Mouse (Mus musculus): Measurements from ENCODE around the gene Prkcd. TPM values are rescaled to one million over a fixed set of nuclear protein-coding genes. Genes with fewer than 3 reads are reported as not detected.
A peak's percentile ranks its signal among the peaks of the same experiment; 100 is the strongest.

Gene Prkcd
- polyA plus RNA-seq, 1 experiment, result 29.3 TPM

DNA sequence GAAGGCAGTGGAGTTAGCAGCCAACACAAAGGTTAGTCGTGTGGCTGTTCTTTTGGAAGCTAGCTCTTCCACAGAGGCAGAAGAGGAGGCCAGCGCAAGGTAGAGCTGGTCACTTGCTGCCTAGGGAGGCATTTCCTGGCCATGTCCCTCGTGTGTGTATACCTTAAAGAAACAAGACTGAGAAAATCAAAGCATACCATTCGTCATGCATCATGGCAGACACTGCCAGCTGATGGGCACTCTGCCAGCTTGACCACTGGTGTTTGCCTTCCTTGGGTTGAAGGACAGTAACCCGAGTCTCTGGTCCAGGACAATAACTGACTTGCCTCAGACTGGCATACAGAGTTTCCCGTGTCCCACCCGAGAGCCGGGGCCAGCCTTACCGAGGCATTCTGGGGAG, 55.7 kb downstream of the Prkcd start:
- no peaks in the 10 kb centered on the region for H3K79me3 ChIP-seq (ENCODE audit: low read depth)
- peaks cover 94% of the 10 kb centered on the region for H3K36me3 ChIP-seq (ENCODE audit: control insufficient read depth, insufficient read depth)
- no peak overlapping the region for H3K4me3 ChIP-seq (ENCODE audit: insufficient read depth, poor library complexity, severe bottlenecking)
- no peaks in the 10 kb centered on the region for H3K79me2 ChIP-seq (ENCODE audit: control insufficient read depth, insufficient read depth)
- no peaks in the 10 kb centered on the region for H3K27me3 ChIP-seq (ENCODE audit: control insufficient read depth, insufficient read depth, insufficient read length)
- TF ChIP-seq CEBPB (IDR thresholded peaks at IDR 0.05; ENCODE audit: low read depth), result no peak
- peak; percentile 49 for TF ChIP-seq MYOD1 (IDR thresholded peaks at IDR 0.05; ENCODE audit: control insufficient read depth, insufficient read length, low read depth)
- no peak overlapping the region for H3ac ChIP-seq (ENCODE audit: control insufficient read depth, insufficient read length, low read depth)

DNA sequence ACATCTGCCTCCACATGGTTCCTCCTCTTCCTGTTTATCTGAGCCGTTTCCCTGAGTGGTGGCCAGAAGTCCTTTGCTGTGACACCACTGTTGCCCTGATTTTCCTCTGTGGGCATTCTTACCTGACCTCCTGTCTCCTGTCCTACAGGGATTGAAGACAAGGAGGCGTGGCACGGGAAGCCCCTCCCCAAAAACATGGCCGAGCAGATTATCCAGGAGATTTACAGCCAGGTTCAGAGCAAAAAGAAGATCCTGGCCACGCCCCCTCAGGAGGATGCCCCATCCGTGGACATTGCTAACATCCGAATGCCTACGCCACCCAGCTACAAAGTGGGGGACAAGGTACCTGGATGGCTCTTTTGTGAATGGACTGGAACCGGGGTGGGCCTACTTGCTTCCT, 58.0 kb downstream of the Prkcd start:
- no peak overlapping the region for H3ac ChIP-seq (ENCODE audit: control insufficient read depth, insufficient read length, low read depth)
- no peaks in the 10 kb centered on the region for H3K27me3 ChIP-seq (ENCODE audit: control insufficient read depth, insufficient read depth, insufficient read length)
- TF ChIP-seq CTCF (IDR thresholded peaks at IDR 0.05; ENCODE audit: control insufficient read depth, insufficient read depth, insufficient read length) (no peak), FOSL1 (IDR thresholded peaks at IDR 0.05; ENCODE audit: insufficient read depth, low read length, poor library complexity, severe bottlenecking) (no peak), USF1 (IDR thresholded peaks at IDR 0.05; ENCODE audit: low read depth) (no peak), MYOG (IDR thresholded peaks at IDR 0.05; ENCODE audit: control insufficient read depth, extremely low read depth, insufficient read length) (no peak), MYOD1 (IDR thresholded peaks at IDR 0.05; ENCODE audit: control insufficient read depth, insufficient read length, low read depth) (no peak), CEBPB (IDR thresholded peaks at IDR 0.05; ENCODE audit: low read depth) (no peak), MAX (IDR thresholded peaks at IDR 0.05) (no peak)
- no peaks in the 10 kb centered on the region for H3K79me3 ChIP-seq (ENCODE audit: low read depth)
- H3K79me2 ChIP-seq (ENCODE audit: control insufficient read depth, insufficient read depth), result peaks cover 4% of the 10 kb centered on the region
- no peak overlapping the region for H3K4me3 ChIP-seq (ENCODE audit: insufficient read depth, poor library complexity, severe bottlenecking)
- peaks cover 94% of the 10 kb centered on the region for H3K36me3 ChIP-seq (ENCODE audit: control insufficient read depth, insufficient read depth)

DNA sequence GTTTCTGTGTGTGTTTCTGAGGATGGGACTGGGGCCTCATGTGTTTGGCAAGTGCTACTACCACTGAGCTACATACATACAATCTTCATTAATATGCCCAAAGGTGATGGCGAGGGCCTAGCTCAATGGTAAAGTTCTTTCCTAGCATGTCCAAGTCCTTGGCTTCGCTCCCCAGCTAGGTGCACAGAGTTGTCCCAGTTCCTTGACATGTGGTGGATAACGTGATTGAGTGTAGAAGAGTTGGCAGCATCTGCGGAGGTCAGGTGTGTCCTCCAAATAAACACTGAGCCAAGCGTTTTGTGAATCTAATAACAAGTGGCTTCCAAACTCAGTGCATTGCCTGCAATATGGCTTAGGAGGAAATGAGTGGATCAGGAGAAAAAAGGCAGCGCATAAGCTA, 59.7 kb downstream of the Prkcd start:
- peaks cover 4% of the 10 kb centered on the region for H3K79me2 ChIP-seq (ENCODE audit: control insufficient read depth, insufficient read depth)
- no peak overlapping the region for H3ac ChIP-seq (ENCODE audit: control insufficient read depth, insufficient read length, low read depth)
- no peaks in the 10 kb centered on the region for H3K27me3 ChIP-seq (ENCODE audit: control insufficient read depth, insufficient read depth, insufficient read length)
- peaks cover 88% of the 10 kb centered on the region for H3K36me3 ChIP-seq (ENCODE audit: control insufficient read depth, insufficient read depth)
- no peaks in the 10 kb centered on the region for H3K79me3 ChIP-seq (ENCODE audit: low read depth)
- no peak overlapping the region for H3K4me3 ChIP-seq (ENCODE audit: insufficient read depth, poor library complexity, severe bottlenecking)
- TF ChIP-seq FOSL1 (IDR thresholded peaks at IDR 0.05; ENCODE audit: insufficient read depth, low read length, poor library complexity, severe bottlenecking), result no peak
- no peak for TF ChIP-seq USF1 (IDR thresholded peaks at IDR 0.05; ENCODE audit: low read depth)
- no peak for TF ChIP-seq MAX (IDR thresholded peaks at IDR 0.05)
- TF ChIP-seq CEBPB (IDR thresholded peaks at IDR 0.05; ENCODE audit: low read depth), result no peak
- no peak for TF ChIP-seq MYOG (IDR thresholded peaks at IDR 0.05; ENCODE audit: control insufficient read depth, extremely low read depth, insufficient read length)
- TF ChIP-seq MYOD1 (IDR thresholded peaks at IDR 0.05; ENCODE audit: control insufficient read depth, insufficient read length, low read depth), result no peak

DNA sequence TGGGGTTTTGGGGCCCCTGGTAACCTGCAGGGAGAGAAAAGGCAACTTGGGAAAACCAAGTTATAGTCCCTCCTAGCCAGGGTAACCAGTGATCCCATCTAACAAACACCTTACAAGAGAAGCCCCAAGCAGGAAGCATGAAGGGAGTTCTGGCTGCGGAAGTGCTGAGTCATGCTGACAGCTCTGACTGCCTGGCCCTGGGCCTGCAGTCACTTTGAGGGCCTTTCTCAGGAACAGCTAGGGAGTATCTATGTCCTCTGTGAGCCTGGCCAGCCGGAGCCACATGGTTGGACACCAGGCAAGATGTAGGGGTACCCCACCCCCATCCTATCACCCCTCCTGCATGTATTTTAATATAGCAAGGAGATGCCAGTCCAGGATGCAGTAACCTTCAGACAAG, 61.6 kb downstream of the Prkcd start:
- Histone ChIP-seq H3K27me3 (ENCODE audit: control insufficient read depth, insufficient read depth, insufficient read length) (no peaks in the 10 kb centered on the region), H3K79me2 (ENCODE audit: control insufficient read depth, insufficient read depth) (peaks cover 4% of the 10 kb centered on the region), H3K79me3 (ENCODE audit: low read depth) (peaks cover 1% of the 10 kb centered on the region)

DNA sequence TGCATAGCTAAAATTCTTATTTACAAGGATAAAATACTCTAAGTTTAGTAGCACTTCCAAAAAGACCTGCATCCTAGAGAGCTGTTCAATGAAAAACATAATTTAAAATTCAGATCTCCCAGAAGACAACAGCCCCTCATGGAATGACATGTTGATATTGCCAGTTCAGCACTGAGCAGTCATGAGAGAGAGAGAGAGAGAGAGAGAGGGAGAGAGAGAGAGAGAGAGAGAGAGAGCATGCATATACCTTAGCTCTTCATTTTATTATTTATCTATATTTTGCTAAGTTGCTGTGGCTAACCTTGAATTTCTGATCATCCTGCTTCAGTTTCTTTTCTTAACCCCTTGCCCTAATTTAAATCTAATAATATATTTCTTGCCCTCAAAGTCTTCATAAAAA, 63.7 kb downstream of the Prkcd start:
- no peak for TF ChIP-seq MAX (IDR thresholded peaks at IDR 0.05)
- TF ChIP-seq MYOD1 (IDR thresholded peaks at IDR 0.05; ENCODE audit: control insufficient read depth, insufficient read length, low read depth), result no peak
- no peak for TF ChIP-seq MYOG (IDR thresholded peaks at IDR 0.05; ENCODE audit: control insufficient read depth, extremely low read depth, insufficient read length)
- no peak for TF ChIP-seq USF1 (IDR thresholded peaks at IDR 0.05; ENCODE audit: low read depth)
- TF ChIP-seq CEBPB (IDR thresholded peaks at IDR 0.05; ENCODE audit: low read depth), result no peak
- no peak for TF ChIP-seq CTCF (IDR thresholded peaks at IDR 0.05; ENCODE audit: control insufficient read depth, insufficient read depth, insufficient read length)
- TF ChIP-seq FOSL1 (IDR thresholded peaks at IDR 0.05; ENCODE audit: insufficient read depth, low read length, poor library complexity, severe bottlenecking), result no peak
- Histone ChIP-seq H3K4me3 (ENCODE audit: insufficient read depth, poor library complexity, severe bottlenecking) (no peak overlapping the region), H3K79me3 (ENCODE audit: low read depth) (peaks cover 9% of the 10 kb centered on the region), H3K27me3 (ENCODE audit: control insufficient read depth, insufficient read depth, insufficient read length) (no peaks in the 10 kb centered on the region), H3K79me2 (ENCODE audit: control insufficient read depth, insufficient read depth) (peaks cover 17% of the 10 kb centered on the region), H3K36me3 (ENCODE audit: control insufficient read depth, insufficient read depth) (peaks cover 75% of the 10 kb centered on the region), H3ac (ENCODE audit: control insufficient read depth, insufficient read length, low read depth) (no peak overlapping the region)

More for the DNA sequence above, 61.6 kb downstream of the Prkcd start:
- Histone ChIP-seq H3ac (ENCODE audit: control insufficient read depth, insufficient read length, low read depth) (no peak overlapping the region), H3K36me3 (ENCODE audit: control insufficient read depth, insufficient read depth) (peaks cover 87% of the 10 kb centered on the region), H3K4me3 (ENCODE audit: insufficient read depth, poor library complexity, severe bottlenecking) (no peak overlapping the region)
- TF ChIP-seq MAX (IDR thresholded peaks at IDR 0.05) (no peak), MYOD1 (IDR thresholded peaks at IDR 0.05; ENCODE audit: control insufficient read depth, insufficient read length, low read depth) (no peak), MYOG (IDR thresholded peaks at IDR 0.05; ENCODE audit: control insufficient read depth, extremely low read depth, insufficient read length) (no peak), CTCF (IDR thresholded peaks at IDR 0.05; ENCODE audit: control insufficient read depth, insufficient read depth, insufficient read length) (no peak), FOSL1 (IDR thresholded peaks at IDR 0.05; ENCODE audit: insufficient read depth, low read length, poor library complexity, severe bottlenecking) (no peak), USF1 (IDR thresholded peaks at IDR 0.05; ENCODE audit: low read depth) (no peak), CEBPB (IDR thresholded peaks at IDR 0.05; ENCODE audit: low read depth) (no peak)

DNA sequence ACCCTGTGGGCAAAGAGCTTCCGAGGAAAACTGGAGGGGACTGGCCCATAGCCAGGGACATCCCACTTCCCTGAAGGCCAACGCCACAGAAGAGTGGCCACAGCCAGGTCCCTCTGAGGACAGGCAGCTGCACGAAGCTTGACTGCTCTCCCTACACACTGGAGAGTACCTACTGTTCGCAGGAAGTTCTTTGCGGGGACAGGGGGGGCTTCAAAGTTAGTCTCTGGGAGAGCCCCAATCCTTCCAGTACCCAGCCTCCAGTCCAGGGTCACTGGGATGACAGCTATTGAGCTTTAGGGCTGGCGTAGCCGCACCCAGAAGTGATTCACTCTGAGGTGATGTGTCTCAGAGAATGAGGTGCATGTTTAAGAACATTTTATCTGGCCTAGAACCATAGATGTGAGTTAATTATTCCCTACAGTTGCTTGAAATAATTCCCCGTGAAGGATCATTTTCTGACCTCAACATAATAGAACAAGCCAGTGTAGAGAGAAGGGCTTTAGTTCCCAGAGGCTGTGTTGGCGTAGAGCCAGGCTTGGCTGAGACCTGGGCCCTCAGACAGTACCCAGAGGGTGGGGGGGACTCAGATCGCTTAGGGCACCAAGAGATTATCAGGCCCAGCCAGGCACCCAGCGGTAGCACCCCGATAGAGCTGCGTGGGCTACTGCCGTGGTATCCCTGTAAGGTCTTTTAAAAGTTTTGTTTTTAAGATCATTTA, 64.4 kb downstream of the Prkcd start:
- TF ChIP-seq MAX (IDR thresholded peaks at IDR 0.05), result no peak
- TF ChIP-seq USF1 (IDR thresholded peaks at IDR 0.05; ENCODE audit: low read depth), result no peak
- TF ChIP-seq FOSL1 (IDR thresholded peaks at IDR 0.05; ENCODE audit: insufficient read depth, low read length, poor library complexity, severe bottlenecking), result no peak
- no peak for TF ChIP-seq CEBPB (IDR thresholded peaks at IDR 0.05; ENCODE audit: low read depth)
- TF ChIP-seq MYOD1 (IDR thresholded peaks at IDR 0.05; ENCODE audit: control insufficient read depth, insufficient read length, low read depth), result no peak
- no peak for TF ChIP-seq CTCF (IDR thresholded peaks at IDR 0.05; ENCODE audit: control insufficient read depth, insufficient read depth, insufficient read length)
- TF ChIP-seq MYOG (IDR thresholded peaks at IDR 0.05; ENCODE audit: control insufficient read depth, extremely low read depth, insufficient read length), result no peak
- H3K4me3 ChIP-seq (ENCODE audit: insufficient read depth, poor library complexity, severe bottlenecking), result no peak overlapping the region
- H3K79me2 ChIP-seq (ENCODE audit: control insufficient read depth, insufficient read depth), result peaks cover 24% of the 10 kb centered on the region
- H3ac ChIP-seq (ENCODE audit: control insufficient read depth, insufficient read length, low read depth), result no peak overlapping the region
- peaks cover 15% of the 10 kb centered on the region for H3K79me3 ChIP-seq (ENCODE audit: low read depth)
- H3K27me3 ChIP-seq (ENCODE audit: control insufficient read depth, insufficient read depth, insufficient read length), result no peaks in the 10 kb centered on the region
- peaks cover 68% of the 10 kb centered on the region for H3K36me3 ChIP-seq (ENCODE audit: control insufficient read depth, insufficient read depth)
